Mouse (Mus musculus): ENCODE measurements around the gene Wdtc1. TPM values are rescaled to one million over a fixed set of nuclear protein-coding genes. Genes with fewer than 3 reads are reported as not detected.

The Wdtc1 gene
- polyA plus RNA-seq, 1 experiment from 2014 or later = 24.9 TPM

GRCm38 (mm10) chr4:133344112-133344511, 9.2 kb downstream of the Wdtc1 start:
- no peaks in the 10 kb centered on the region; the same call in 1 of the 2 replicates for H3K27me3 ChIP-seq (ENCODE audit: control insufficient read depth, insufficient read depth, low read length)
- DNase-seq = peak; percentile 79
- 4% methylated on average over 4 of the region's 4 CpGs for WGBS
- ATAC-seq (ENCODE audit: low FRiP score, low TSS enrichment) = no peak
- H3K27ac ChIP-seq (replicated peaks; ENCODE audit: low read depth, low read length) = no peak overlapping the region
- H3K4me3 ChIP-seq (replicated peaks; ENCODE audit: low read depth, low read length) = no peak overlapping the region
- no peak overlapping the region for H3K4me2 ChIP-seq (ENCODE audit: low read length)
- no peak overlapping the region for H3K9ac ChIP-seq (replicated peaks; ENCODE audit: low read length)
- H3K36me3 ChIP-seq (ENCODE audit: control insufficient read depth, insufficient read depth, low read length) = no peaks in the 10 kb centered on the region
- H3K9me3 ChIP-seq (ENCODE audit: control insufficient read depth, low read length) = no peaks in the 10 kb centered on the region
- no peaks in the 10 kb centered on the region for H3K4me1 ChIP-seq (ENCODE audit: control insufficient read depth, insufficient read depth, low read length)

- Histone ChIP-seq H3K4me1 (ENCODE audit: control insufficient read depth, insufficient read depth, low read length) (peaks cover 7% of the 10 kb centered on the region; the same call in 1 of the 2 replicates), H3K9ac (replicated peaks; ENCODE audit: low read length) (no peak overlapping the region), H3K9me3 (ENCODE audit: control insufficient read depth, low read length) (no peaks in the 10 kb centered on the region), H3K27ac (replicated peaks; ENCODE audit: low read depth, low read length) (no peak overlapping the region), H3K27me3 (ENCODE audit: control insufficient read depth, insufficient read depth, low read length) (no peaks in the 10 kb centered on the region; the same call in 1 of the 2 replicates), H3K36me3 (ENCODE audit: control insufficient read depth, insufficient read depth, low read length) (no peaks in the 10 kb centered on the region), H3K4me2 (ENCODE audit: low read length) (no peak overlapping the region), H3K4me3 (replicated peaks; ENCODE audit: low read depth, low read length) (no peak overlapping the region)
- DNase-seq = no peak
- WGBS = 80% methylated on average over 2 of the region's 2 CpGs
- no peak for ATAC-seq (ENCODE audit: low FRiP score, low TSS enrichment)
Observed at GRCm38 (mm10) chr4:133340217-133340616, 13.1 kb downstream of the Wdtc1 start.

GRCm38 (mm10) chr4:133339148-133339749, 14.0 kb downstream of the Wdtc1 start:
- ATAC-seq (ENCODE audit: low FRiP score, low TSS enrichment) (peak; percentile 96), DNase-seq (peak; percentile 99)
- peak overlapping the region; percentile 77 for H3K4me2 ChIP-seq (ENCODE audit: low read length)
- no peaks in the 10 kb centered on the region for H3K9me3 ChIP-seq (ENCODE audit: control insufficient read depth, low read length)
- WGBS = under 1% methylated on average over 60 of the region's 60 CpGs
- peak overlapping the region; percentile 82 for H3K27ac ChIP-seq (replicated peaks; ENCODE audit: low read depth, low read length)
- peak overlapping the region; percentile 81 for H3K9ac ChIP-seq (replicated peaks; ENCODE audit: low read length)
- peaks cover 7% of the 10 kb centered on the region; the same call in 1 of the 2 replicates for H3K4me1 ChIP-seq (ENCODE audit: control insufficient read depth, insufficient read depth, low read length)
- no peaks in the 10 kb centered on the region; the same call in 1 of the 2 replicates for H3K27me3 ChIP-seq (ENCODE audit: control insufficient read depth, insufficient read depth, low read length)
- H3K36me3 ChIP-seq (ENCODE audit: control insufficient read depth, insufficient read depth, low read length) = no peaks in the 10 kb centered on the region
- peak overlapping the region; percentile 94 for H3K4me3 ChIP-seq (replicated peaks; ENCODE audit: low read depth, low read length)

GRCm38 (mm10) chr4:133338521-133339095, 14.7 kb downstream of the Wdtc1 start:
- Histone ChIP-seq H3K27ac (replicated peaks; ENCODE audit: low read depth, low read length) (peak overlapping the region; percentile 82), H3K4me1 (ENCODE audit: control insufficient read depth, insufficient read depth, low read length) (peaks cover 7% of the 10 kb centered on the region; the same call in 1 of the 2 replicates), H3K4me3 (replicated peaks; ENCODE audit: low read depth, low read length) (peak overlapping the region; percentile 94), H3K4me2 (ENCODE audit: low read length) (peak overlapping the region; percentile 77), H3K9ac (replicated peaks; ENCODE audit: low read length) (peak overlapping the region; percentile 81), H3K9me3 (ENCODE audit: control insufficient read depth, low read length) (no peaks in the 10 kb centered on the region), H3K27me3 (ENCODE audit: control insufficient read depth, insufficient read depth, low read length) (no peaks in the 10 kb centered on the region; the same call in 1 of the 2 replicates), H3K36me3 (ENCODE audit: control insufficient read depth, insufficient read depth, low read length) (no peaks in the 10 kb centered on the region)
- under 1% methylated on average over 39 of the region's 39 CpGs for WGBS
- DNase-seq (no peak), ATAC-seq (ENCODE audit: low FRiP score, low TSS enrichment) (peak; percentile 47)

GRCm38 (mm10) chr4:133337833-133338520, 15.3 kb downstream of the Wdtc1 start:
- no peak for ATAC-seq (ENCODE audit: low FRiP score, low TSS enrichment)
- no peaks in the 10 kb centered on the region; the same call in 1 of the 2 replicates for H3K27me3 ChIP-seq (ENCODE audit: control insufficient read depth, insufficient read depth, low read length)
- peak overlapping the region; percentile 94 for H3K4me3 ChIP-seq (replicated peaks; ENCODE audit: low read depth, low read length)
- peak; percentile 23 for DNase-seq
- peak overlapping the region; percentile 77 for H3K4me2 ChIP-seq (ENCODE audit: low read length)
- no peak overlapping the region for H3K27ac ChIP-seq (replicated peaks; ENCODE audit: low read depth, low read length)
- H3K9me3 ChIP-seq (ENCODE audit: control insufficient read depth, low read length) = no peaks in the 10 kb centered on the region
- WGBS = 11% methylated on average over 14 of the region's 14 CpGs
- no peaks in the 10 kb centered on the region for H3K36me3 ChIP-seq (ENCODE audit: control insufficient read depth, insufficient read depth, low read length)
- H3K9ac ChIP-seq (replicated peaks; ENCODE audit: low read length) = peak overlapping the region; percentile 81
- H3K4me1 ChIP-seq (ENCODE audit: control insufficient read depth, insufficient read depth, low read length) = peaks cover 7% of the 10 kb centered on the region; the same call in 1 of the 2 replicates

GRCm38 (mm10) chr4:133333306-133333705, 20.0 kb downstream of the Wdtc1 start:
- peaks cover 7% of the 10 kb centered on the region; the same call in 1 of the 2 replicates for H3K4me1 ChIP-seq (ENCODE audit: control insufficient read depth, insufficient read depth, low read length)
- H3K27me3 ChIP-seq (ENCODE audit: control insufficient read depth, insufficient read depth, low read length) = no peaks in the 10 kb centered on the region
- no peak for ATAC-seq (ENCODE audit: low FRiP score, low TSS enrichment)
- 31% methylated on average over 6 of the region's 6 CpGs for WGBS
- H3K9ac ChIP-seq (replicated peaks; ENCODE audit: low read length) = no peak overlapping the region
- DNase-seq = no peak
- no peak overlapping the region for H3K4me3 ChIP-seq (replicated peaks; ENCODE audit: low read depth, low read length)
- H3K36me3 ChIP-seq (ENCODE audit: control insufficient read depth, insufficient read depth, low read length) = no peaks in the 10 kb centered on the region
- H3K27ac ChIP-seq (replicated peaks; ENCODE audit: low read depth, low read length) = 0 out of 2 replicates have a peak overlapping the region, but pooled peaks have one; percentile 4
- H3K9me3 ChIP-seq (ENCODE audit: control insufficient read depth, low read length) = no peaks in the 10 kb centered on the region
- H3K4me2 ChIP-seq (ENCODE audit: low read length) = no peak overlapping the region

GRCm38 (mm10) chr4:133330296-133330695, 23.0 kb downstream of the Wdtc1 start:
- no peak for DNase-seq
- no peaks in the 10 kb centered on the region for H3K9me3 ChIP-seq (ENCODE audit: control insufficient read depth, low read length)
- ATAC-seq (ENCODE audit: low FRiP score, low TSS enrichment) = no peak
- no peaks in the 10 kb centered on the region for H3K27me3 ChIP-seq (ENCODE audit: control insufficient read depth, insufficient read depth, low read length)
- H3K4me2 ChIP-seq (ENCODE audit: low read length) = no peak overlapping the region
- no peaks in the 10 kb centered on the region for H3K36me3 ChIP-seq (ENCODE audit: control insufficient read depth, insufficient read depth, low read length)
- no peak overlapping the region for H3K9ac ChIP-seq (replicated peaks; ENCODE audit: low read length)
- no peak overlapping the region for H3K27ac ChIP-seq (replicated peaks; ENCODE audit: low read depth, low read length)
- H3K4me1 ChIP-seq (ENCODE audit: control insufficient read depth, insufficient read depth, low read length) = no peaks in the 10 kb centered on the region
- WGBS = 85% methylated on average over 4 of the region's 4 CpGs
- no peak overlapping the region for H3K4me3 ChIP-seq (replicated peaks; ENCODE audit: low read depth, low read length)

- ATAC-seq (ENCODE audit: low FRiP score, low TSS enrichment) = no peak
- Histone ChIP-seq H3K9ac (replicated peaks; ENCODE audit: low read length) (no peak overlapping the region), H3K27me3 (ENCODE audit: control insufficient read depth, insufficient read depth, low read length) (no peaks in the 10 kb centered on the region), H3K9me3 (ENCODE audit: control insufficient read depth, low read length) (no peaks in the 10 kb centered on the region), H3K4me1 (ENCODE audit: control insufficient read depth, insufficient read depth, low read length) (no peaks in the 10 kb centered on the region), H3K27ac (replicated peaks; ENCODE audit: low read depth, low read length) (no peak overlapping the region), H3K4me3 (replicated peaks; ENCODE audit: low read depth, low read length) (no peak overlapping the region), H3K36me3 (ENCODE audit: control insufficient read depth, insufficient read depth, low read length) (no peaks in the 10 kb centered on the region), H3K4me2 (ENCODE audit: low read length) (no peak overlapping the region)
- DNase-seq = no peak
- 94% methylated on average over 7 of the region's 7 CpGs for WGBS
Observed at GRCm38 (mm10) chr4:133328129-133328528, 25.2 kb downstream of the Wdtc1 start.

All from midbrain, embryonic 14.5 days (tissue).